Mouse (Mus musculus) lung, embryonic 16.5 days (tissue): Measurements from ENCODE around the gene Wdr13. TPM values are rescaled to one million over a fixed set of nuclear protein-coding genes. Genes with fewer than 3 reads are reported as not detected.

Experiments
- ATAC-seq: fragments of 200-750 bp; cut with Nextera tagmentation; 2 replicates; pipeline ENCODE4 v1.8.0; 2017; ENCODE audit warnings: low read depth, mild to moderate bottlenecking, moderate library complexity
- H3K27ac ChIP-seq: fragments of 300-500 bp; sonication (generic); 2 replicates; pipeline ENCODE4 v1.5.1; 2014; ENCODE audit warnings: mild to moderate bottlenecking, control low read depth, low read length
- H3K27me3 ChIP-seq: fragments of 300-500 bp; sonication (generic); 2 replicates; pipeline ENCODE4 v1.6.1; 2014; ENCODE audit warnings: low read depth, low read length, mixed read lengths; ENCODE audit not compliant: control insufficient read depth, insufficient read depth
- H3K36me3 ChIP-seq: fragments of 300-500 bp; sonication (generic); 2 replicates; pipeline ENCODE4 v1.6.1; 2014; ENCODE audit warnings: low read length; ENCODE audit not compliant: control insufficient read depth, insufficient read depth
- H3K4me1 ChIP-seq: fragments of 300-500 bp; sonication (generic); replicated peaks from 2 replicates; pipeline ENCODE4 v1.6.1; 2014; ENCODE audit warnings: low read length, mixed read lengths; ENCODE audit not compliant: control insufficient read depth, insufficient read depth
- H3K4me2 ChIP-seq: fragments of 300-500 bp; sonication (generic); 2 replicates; pipeline ENCODE4 v1.6.1; 2014; ENCODE audit warnings: low read depth, low read length, control low read depth
- H3K4me3 ChIP-seq: fragments of 300-500 bp; sonication (generic); 2 replicates; pipeline ENCODE4 v1.5.1; 2014; ENCODE audit warnings: mild to moderate bottlenecking, low read length, control low read depth
- H3K9ac ChIP-seq: fragments of 300-500 bp; sonication (generic); 2 replicates; pipeline ENCODE4 v1.6.1; 2014; ENCODE audit warnings: low read length, control low read depth
- H3K9me3 ChIP-seq: fragments of 300-500 bp; sonication (generic); 2 replicates; pipeline ENCODE4 v1.6.1; 2016; ENCODE audit warnings: low read length; ENCODE audit not compliant: control insufficient read depth
- WGBS: fragments of 180-500 bp; shearing (Covaris S2); extraction: QIAGEN DNeasy Blood & Tissue Kit; methylation state at CpG from one replicate; pipeline ENCODE4 v1.1.7; 2014; 5-methylcytosine and 5-hydroxymethylcytosine counted together
- polyA plus RNA-seq: library from polyadenylated mRNA; unstranded; fragments of >200 nt; fragmentation: Nextera tagmentation; extraction: Ambion mirVana; gene quantifications from 2 replicates; pipeline ENCODE4 v1.2.1, GENCODE M21; 2015

Gene Wdr13
- polyA plus RNA-seq, 1 experiment from 2014 or later = 26.0 TPM

DNA sequence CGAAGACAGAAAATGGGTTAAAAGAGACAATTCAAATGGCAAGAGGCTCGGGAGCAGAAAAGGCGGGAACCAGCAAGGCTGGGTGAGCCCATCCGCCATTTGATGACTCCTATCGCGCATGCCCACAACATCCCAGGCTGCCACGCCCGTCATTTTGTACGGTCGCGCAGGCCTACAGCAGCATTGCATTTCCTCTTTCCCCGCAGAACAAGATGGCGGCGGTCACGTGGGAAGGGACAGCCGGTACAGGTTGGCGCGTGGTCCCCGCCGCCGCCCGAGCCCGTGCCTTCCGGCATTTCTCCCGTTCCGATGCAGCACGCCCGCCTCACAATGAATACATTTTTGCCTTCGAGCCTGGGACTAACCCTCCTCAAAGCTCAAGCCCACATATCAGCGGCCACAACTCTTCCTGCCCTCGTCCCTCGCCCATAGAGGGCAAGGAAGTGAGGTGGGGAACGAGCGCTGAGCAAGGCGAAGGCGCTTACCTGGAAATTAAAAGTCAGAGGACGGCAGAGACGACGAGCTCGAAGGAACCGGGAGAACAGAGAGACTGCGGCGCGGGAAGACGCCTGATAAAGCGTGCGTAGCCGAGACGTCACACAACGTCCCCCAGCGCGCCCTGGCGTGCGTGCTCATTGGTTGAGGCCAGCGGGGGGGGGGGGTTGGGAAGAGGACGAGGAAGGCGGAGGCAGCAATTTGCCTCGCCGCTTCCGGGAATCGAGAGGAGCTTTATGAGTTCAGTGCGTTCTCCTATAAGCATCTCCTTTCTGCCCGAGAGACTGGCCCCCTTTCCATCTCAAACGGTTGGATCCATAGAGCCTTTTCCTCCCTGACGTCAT is 12.7 kb upstream of the Wdr13 start, which contains the start of gene Rbm3:
Gene Rbm3 (minus strand): TSS at position 728 of the 839 bp plus-strand sequence.
- peak; percentile 97 for ATAC-seq

DNA sequence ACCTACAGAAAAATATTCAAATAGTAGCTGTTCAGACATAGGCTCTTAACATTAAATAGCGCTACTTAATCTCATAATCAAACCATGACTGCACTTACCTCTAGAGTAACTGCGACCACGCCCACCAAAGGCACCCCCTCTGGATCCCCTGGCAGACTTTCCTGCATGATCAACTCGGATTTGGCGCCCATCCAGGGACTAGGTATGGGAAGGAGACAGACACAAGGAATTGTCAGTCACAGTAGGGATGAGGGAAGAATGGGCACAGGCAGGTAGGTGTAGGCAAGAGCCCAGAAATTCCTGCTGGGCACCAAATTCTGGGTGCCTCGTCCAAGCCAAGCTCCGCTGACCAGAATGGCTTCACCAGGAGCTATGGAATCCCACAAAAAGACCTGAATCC is 11.1 kb upstream of the Wdr13 start:
- H3K27ac ChIP-seq = no peak overlapping the region
- H3K9ac ChIP-seq = peak overlapping the region; percentile 72
- H3K4me2 ChIP-seq = peak overlapping the region; percentile 79
- no peak for ATAC-seq
- peaks cover 12% of the 10 kb centered on the region for H3K36me3 ChIP-seq
- peaks cover 6% of the 10 kb centered on the region; the same call in 1 of the 2 replicates for H3K4me1 ChIP-seq
- 61% methylated on average over 7 of the region's 7 CpGs for WGBS
- H3K4me3 ChIP-seq = peak overlapping the region; percentile 58
- no peaks in the 10 kb centered on the region for H3K9me3 ChIP-seq
- no peaks in the 10 kb centered on the region for H3K27me3 ChIP-seq

More for the DNA sequence above, 12.7 kb upstream of the Wdr13 start, which contains the start of gene Rbm3:
- Histone ChIP-seq H3K9ac (peak within 1 kb of the TSS; percentile 72), H3K27ac (peak within 1 kb of the TSS; percentile 94), H3K4me3 (peak within 1 kb of the TSS; percentile 58), H3K4me1 (peaks cover 6% of the 10 kb centered on the region; the same call in 1 of the 2 replicates), H3K4me2 (peak within 1 kb of the TSS; percentile 79), H3K9me3 (no peaks in the 10 kb centered on the region), H3K36me3 (peaks cover 12% of the 10 kb centered on the region), H3K27me3 (no peaks in the 10 kb centered on the region)
- 19% methylated on average over 57 of the region's 65 CpGs for WGBS

DNA sequence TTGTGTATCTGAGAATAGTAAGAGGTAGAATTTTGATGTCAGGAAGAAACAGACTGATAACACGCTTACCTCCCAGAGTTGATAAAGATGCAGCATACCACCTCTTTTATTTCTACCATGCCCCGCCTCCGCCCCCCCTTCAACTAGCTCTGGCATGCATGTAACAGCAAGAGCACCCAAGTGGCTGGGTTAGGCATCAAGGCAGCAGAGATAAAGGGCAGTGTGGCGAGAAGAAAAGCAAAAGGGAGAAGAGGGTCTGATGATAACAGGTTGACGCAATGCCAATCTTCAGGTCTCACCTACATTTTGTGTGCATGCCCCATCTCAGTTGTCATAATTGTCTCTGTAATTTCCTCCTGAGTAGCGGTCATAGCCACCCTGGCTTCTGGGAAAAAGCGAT is 10.3 kb upstream of the Wdr13 start:
- WGBS = 76% methylated on average over 7 of the region's 7 CpGs
- H3K27me3 ChIP-seq = no peaks in the 10 kb centered on the region

DNA sequence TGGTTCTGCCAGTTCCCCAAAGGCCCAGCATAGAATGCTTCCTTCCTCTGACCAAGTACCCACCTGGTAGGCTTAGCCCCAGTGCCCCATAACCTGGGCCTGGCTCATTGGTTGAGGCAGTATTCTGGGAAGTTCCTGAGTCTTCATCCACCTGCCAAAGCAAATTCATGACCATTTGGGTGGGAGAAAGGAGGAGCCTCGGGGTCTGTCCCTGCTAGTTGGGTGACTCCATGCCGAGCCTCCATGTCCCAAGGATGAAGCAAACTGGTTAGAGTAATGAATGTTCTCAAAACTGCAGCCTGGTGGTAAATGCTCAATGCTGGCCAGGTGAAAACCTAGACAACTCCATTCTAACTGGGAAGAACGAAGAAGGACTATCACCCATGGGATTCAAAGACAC is 8.4 kb upstream of the Wdr13 start:
- H3K9me3 ChIP-seq = no peaks in the 10 kb centered on the region
- no peaks in the 10 kb centered on the region for H3K27me3 ChIP-seq
- ATAC-seq = no peak
- no peak overlapping the region for H3K4me3 ChIP-seq
- no peak overlapping the region for H3K27ac ChIP-seq
- peaks cover 18% of the 10 kb centered on the region for H3K36me3 ChIP-seq
- H3K4me1 ChIP-seq = peaks cover 6% of the 10 kb centered on the region; the same call in 1 of the 2 replicates
- H3K4me2 ChIP-seq = no peak overlapping the region
- WGBS = 62% methylated on average over 3 of the region's 3 CpGs
- H3K9ac ChIP-seq = no peak overlapping the region

More for the DNA sequence above, 10.3 kb upstream of the Wdr13 start:
- H3K36me3 ChIP-seq = peaks cover 16% of the 10 kb centered on the region
- no peaks in the 10 kb centered on the region for H3K9me3 ChIP-seq
- H3K4me3 ChIP-seq = no peak overlapping the region
- no peak overlapping the region for H3K4me2 ChIP-seq
- H3K4me1 ChIP-seq = peaks cover 6% of the 10 kb centered on the region; the same call in 1 of the 2 replicates
- no peak for ATAC-seq
- no peak overlapping the region for H3K9ac ChIP-seq
- H3K27ac ChIP-seq = no peak overlapping the region

DNA sequence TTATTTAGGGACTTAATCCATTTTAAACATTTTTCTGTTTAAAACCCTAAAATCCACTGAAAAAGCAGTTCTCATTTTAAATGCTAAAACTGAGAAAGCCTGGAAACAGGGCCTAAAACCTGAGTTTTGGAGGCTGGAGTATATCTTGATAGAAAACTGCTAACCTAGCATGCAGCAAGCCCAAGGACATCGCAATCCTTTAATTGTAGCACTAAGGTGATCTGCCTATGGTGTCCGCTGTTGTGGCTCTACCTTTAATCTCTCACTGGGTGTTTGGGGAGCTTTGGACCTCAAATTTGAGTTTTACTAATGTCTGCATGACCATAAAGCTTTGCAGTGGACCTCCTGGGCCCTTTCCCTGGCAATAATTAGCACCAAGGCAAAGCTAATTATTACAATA is 7.8 kb upstream of the Wdr13 start:
- no peaks in the 10 kb centered on the region for H3K9me3 ChIP-seq
- no peak overlapping the region for H3K4me3 ChIP-seq
- peaks cover 18% of the 10 kb centered on the region for H3K36me3 ChIP-seq
- H3K27me3 ChIP-seq = no peaks in the 10 kb centered on the region
- peaks cover 6% of the 10 kb centered on the region; the same call in 1 of the 2 replicates for H3K4me1 ChIP-seq
- no peak for ATAC-seq
- H3K4me2 ChIP-seq = no peak overlapping the region
- no peak overlapping the region for H3K27ac ChIP-seq
- H3K9ac ChIP-seq = no peak overlapping the region
- WGBS = 92% methylated on average over 2 of the region's 2 CpGs

DNA sequence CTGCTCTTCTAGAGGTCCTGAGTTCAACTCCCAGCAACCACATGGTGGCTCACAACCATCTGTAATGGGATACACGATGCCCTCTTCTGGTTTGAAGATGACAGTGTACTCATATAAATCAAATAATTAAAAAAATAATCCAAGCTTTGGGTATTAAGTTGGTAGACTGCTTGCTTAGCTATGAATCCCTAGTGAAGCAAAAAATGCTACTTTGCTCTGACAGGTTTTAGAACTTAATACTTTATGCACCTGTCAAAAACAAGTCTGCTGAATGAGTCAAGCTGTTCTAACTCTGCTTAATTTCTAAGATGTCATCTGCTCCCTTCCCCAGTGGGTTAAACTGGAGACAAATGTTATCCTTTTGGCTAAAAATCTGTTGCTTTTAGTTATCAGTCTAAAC is 6.8 kb upstream of the Wdr13 start:
- Histone ChIP-seq H3K27me3 (no peaks in the 10 kb centered on the region), H3K9ac (no peak overlapping the region), H3K27ac (no peak overlapping the region), H3K4me1 (peaks cover 6% of the 10 kb centered on the region; the same call in 1 of the 2 replicates), H3K4me2 (no peak overlapping the region), H3K4me3 (no peak overlapping the region), H3K36me3 (peaks cover 18% of the 10 kb centered on the region), H3K9me3 (no peaks in the 10 kb centered on the region)
- WGBS = 15% methylated on average over 1 of the region's 1 CpGs
- ATAC-seq = no peak

DNA sequence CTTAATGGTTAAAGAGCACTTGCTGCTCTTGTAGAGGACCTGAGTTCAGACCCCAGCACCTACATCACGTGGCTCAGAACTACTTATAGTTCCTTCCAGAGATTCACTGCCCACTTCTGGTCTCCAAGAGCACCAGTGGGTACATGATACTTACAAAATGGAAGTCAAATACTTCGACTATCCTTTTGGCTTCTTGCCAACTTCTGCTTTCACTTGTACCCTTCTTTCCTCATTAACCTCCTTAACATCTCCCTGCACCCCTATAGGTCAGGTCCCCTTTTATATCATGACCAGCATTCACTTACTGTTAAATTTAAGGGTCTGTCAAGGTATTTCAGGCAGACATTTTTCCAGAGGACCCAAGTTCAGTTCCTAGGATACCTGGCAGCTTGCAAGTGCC is 3.2 kb upstream of the Wdr13 start:
- H3K4me3 ChIP-seq = no peak overlapping the region
- ATAC-seq = no peak
- H3K9ac ChIP-seq = no peak overlapping the region
- no peaks in the 10 kb centered on the region for H3K4me1 ChIP-seq
- H3K27ac ChIP-seq = no peak overlapping the region
- WGBS = 28% methylated on average over 2 of the region's 2 CpGs
- no peak overlapping the region for H3K4me2 ChIP-seq
- no peaks in the 10 kb centered on the region for H3K9me3 ChIP-seq
- peaks cover 8% of the 10 kb centered on the region for H3K36me3 ChIP-seq
- no peaks in the 10 kb centered on the region for H3K27me3 ChIP-seq

DNA sequence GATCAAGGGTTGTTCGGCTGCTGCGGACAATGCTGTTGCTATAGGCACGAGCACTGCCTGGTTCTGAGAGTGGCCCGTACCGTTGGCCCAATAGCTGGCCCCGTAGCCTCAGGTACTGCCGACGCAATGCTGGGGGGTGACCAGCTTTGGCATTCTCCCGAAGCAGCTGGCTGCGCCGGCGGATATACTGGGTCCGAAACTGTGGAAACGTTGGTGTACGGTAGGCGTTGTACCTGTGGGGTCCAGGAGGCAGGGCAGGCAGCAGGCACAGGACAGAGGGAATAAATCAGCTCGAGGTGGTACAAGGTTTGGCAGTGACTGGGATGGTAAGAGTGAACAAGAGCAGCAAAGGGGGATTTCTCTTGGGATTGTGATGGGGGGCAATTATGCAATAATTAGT is 1.3 kb downstream of the Wdr13 start:
- peak overlapping the region; percentile 56 for H3K4me2 ChIP-seq
- H3K9me3 ChIP-seq = no peaks in the 10 kb centered on the region
- no peaks in the 10 kb centered on the region for H3K4me1 ChIP-seq
- 89% methylated on average over 17 of the region's 17 CpGs for WGBS
- H3K27ac ChIP-seq = no peak overlapping the region
- H3K9ac ChIP-seq = no peak overlapping the region
- no peaks in the 10 kb centered on the region for H3K27me3 ChIP-seq
- peaks cover 4% of the 10 kb centered on the region; the same call in 1 of the 2 replicates for H3K36me3 ChIP-seq
- peak overlapping the region; percentile 63 for H3K4me3 ChIP-seq
- ATAC-seq = no peak

DNA sequence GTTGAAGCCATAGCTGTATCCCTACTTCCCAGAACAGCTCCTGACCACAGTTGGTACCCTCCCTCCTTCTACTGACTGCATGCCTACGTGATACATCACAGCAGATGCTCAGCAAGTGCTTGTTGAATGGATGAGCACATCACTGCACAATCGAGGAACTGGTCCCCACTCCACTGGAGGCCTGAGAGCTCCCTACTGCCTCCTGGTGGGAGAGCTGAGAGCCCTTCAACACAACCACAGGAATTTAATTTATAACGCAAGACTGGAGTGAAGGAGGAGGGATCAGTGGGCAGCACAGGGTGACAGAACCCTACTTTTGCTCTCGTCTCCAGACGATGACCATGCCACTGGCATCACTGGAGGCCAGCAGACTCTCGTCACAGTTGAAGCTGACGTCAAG is 7.5 kb downstream of the Wdr13 start:
- no peak overlapping the region for H3K4me2 ChIP-seq
- no peak overlapping the region for H3K4me3 ChIP-seq
- H3K9ac ChIP-seq = no peak overlapping the region
- 72% methylated on average over 7 of the region's 7 CpGs for WGBS
- H3K9me3 ChIP-seq = no peaks in the 10 kb centered on the region
- no peak overlapping the region for H3K27ac ChIP-seq
- H3K4me1 ChIP-seq = no peaks in the 10 kb centered on the region
- H3K27me3 ChIP-seq = no peaks in the 10 kb centered on the region
- ATAC-seq = no peak
- H3K36me3 ChIP-seq = peaks cover 4% of the 10 kb centered on the region
